Mouse (Mus musculus): Measurements from ENCODE around the gene Pcgf5.
"Not testable (repeated sequence)": the region's sequence is repeated elsewhere in the genome, so short reads cannot be mapped to it uniquely, and the experiment has no call there.

Gene Pcgf5

DNA sequence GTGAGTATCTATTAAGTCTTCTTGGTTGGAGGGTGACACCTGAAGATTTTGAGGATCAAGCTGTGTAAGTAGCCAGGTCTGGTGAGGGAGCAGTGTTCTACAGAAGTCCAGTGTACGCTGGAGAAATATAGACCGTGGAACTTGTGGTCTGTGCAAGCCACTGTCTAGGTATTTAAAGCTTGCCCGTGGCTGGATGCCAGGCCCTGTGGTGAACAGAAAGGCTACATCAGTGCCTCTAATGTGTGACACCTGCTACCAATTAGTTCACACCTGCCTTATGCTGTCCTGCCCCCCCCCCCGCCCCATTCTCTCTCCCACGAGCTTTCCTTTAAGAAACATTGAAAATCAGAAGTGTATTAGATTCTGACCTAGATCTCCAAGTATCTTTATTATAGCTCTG lies 40.4 kb downstream of the Pcgf5 start:
- DNase-seq: no peak

GRCm38 (mm10) chr19:36390714-36391113 lies 42.6 kb downstream of the Pcgf5 start:
- DNase-seq: no peak

GRCm38 (mm10) chr19:36398500-36398899 lies 50.4 kb downstream of the Pcgf5 start:
- DNase-seq: no peak

- DNase-seq: no peak
These were observed 60.4 kb downstream of the Pcgf5 start for GRCm38 (mm10) chr19:36408352-36409100.

GRCm38 (mm10) chr19:36409280-36409860 lies 61.3 kb downstream of the Pcgf5 start:
- DNase-seq: peak; percentile 99

DNA sequence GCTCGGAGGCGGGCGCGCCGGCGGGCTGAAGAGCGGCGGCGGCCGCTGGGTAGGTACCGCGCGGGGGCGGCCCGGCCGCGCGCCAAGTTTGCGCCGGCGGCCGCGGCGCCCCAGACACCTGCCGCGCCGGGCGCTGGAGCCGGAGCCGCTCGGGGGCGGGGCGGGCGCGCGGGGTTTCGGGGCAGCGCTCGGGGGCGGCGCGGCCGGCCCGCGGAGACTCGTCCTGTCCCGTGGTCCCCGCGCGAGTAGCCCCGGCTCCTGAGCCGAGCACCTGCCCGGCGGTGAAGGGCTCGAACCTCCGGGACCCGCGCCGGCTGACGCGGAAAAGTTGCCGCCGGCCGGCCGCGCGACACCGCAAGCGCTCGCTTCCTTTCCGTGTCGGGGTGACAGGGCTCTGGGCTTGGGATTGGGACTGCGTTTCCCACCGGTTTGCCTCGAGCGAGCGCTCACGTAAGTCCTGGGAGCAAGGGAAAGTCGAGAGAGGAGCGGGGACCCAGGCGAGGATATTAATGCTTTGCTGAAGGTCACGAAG lies 61.8 kb downstream of the Pcgf5 start:
- DNase-seq: no peak

DNA sequence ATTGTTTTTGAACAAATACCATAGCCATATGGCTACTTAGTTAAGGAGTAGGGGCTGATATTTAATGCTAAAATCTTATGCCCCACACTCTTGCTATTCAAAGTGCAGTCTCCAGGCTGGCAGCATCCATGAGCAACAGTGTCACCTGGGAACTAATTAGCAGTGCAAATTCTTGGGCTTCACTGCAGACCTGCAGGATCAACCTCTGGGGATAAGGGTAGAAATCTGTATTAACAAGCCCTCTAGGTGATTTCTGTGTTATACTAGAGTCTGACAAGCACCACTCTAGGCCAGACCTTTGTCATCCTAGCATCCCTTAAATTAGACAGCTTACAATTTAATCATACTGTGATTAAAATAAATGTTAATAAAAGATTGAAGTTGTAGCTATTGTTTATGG lies 71.8 kb downstream of the Pcgf5 start:
- no peak for DNase-seq

- DNase-seq: no peak
These were observed 79.2 kb downstream of the Pcgf5 start for GRCm38 (mm10) chr19:36427195-36427876.

DNA sequence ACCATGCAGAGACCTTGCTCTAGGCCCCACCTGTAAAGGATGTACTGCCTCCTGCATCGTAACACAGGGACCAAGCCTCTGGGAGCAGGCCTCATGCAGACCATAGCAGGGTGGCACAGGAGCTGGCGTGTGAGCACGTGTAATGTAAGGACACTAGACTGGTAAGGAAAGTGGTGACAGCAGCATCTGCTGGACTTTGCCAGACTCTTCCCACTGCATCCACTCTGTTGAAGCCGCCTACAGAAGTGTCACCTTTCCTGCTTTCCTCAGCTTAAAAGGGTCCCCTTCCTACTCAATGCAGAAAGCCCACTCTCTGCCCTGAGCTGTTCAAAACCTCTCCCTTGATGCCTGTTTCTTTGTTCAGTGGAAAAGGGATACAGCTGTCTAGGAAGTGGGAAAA lies 80.0 kb downstream of the Pcgf5 start:
- no peak for DNase-seq

- DNase-seq: no peak
These were observed 81.2 kb downstream of the Pcgf5 start for GRCm38 (mm10) chr19:36429354-36429753.

DNA sequence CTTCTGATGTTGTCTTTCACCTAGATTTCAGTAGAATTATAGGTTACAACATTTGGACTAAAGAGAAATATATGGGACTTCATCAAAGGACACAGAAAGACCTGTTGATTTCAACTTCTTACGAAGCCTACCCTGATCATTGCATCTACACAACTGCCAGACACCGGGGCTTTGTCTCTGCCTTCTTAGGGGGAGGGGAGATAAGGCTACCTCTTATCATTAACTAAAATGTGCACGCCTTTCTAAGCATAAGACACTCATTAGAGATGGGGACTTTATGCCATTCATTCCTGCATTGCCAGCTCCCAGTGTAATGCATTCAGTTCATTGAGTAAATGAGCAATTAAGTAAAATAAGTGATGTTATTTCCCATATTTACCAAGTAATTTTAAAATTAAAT lies 85.1 kb downstream of the Pcgf5 start:
- DNase-seq: no peak

DNA sequence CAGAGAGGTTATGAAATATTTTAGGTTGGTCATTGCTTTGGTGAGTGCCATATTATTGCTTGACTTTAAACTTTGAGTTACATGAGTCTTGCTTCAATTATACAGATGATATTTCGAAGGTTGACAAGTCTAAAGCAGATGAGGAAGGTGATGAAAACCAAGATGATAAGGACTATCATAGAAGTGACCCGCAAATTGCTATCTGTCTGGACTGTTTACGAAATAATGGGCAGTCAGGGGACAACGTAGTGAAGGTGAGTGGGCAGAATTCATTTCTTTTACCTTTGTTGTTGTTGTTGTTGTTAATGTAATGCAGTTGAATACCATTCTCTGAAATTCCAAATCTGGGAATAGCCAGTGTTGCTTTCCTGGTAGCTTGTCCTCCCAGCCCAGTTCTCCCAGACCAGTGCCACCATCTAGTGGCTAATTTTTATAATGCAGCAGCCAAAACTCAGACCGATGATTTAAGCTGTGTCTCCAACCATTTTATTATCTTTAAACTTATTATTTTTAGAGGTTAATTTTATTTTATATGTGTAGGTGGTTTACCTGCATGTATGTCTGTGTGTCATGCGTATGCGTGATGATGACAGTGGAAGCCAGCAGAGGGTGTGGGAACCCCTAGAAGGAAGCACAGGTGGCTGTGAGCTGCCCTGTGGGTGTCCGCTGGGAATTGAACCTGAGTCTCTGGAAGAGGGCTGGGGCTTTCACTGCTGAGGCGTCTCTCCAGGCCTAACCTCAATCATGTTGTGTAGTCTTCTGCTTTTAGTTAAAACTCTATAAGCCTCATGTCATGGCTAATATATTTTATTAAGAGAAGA lies 92.0 kb downstream of the Pcgf5 start:
- DNase-seq: peak; percentile 51 to 54

- no peak for DNase-seq
These were observed 103.0 kb downstream of the Pcgf5 start for GRCm38 (mm10) chr19:36450997-36451608.

DNA sequence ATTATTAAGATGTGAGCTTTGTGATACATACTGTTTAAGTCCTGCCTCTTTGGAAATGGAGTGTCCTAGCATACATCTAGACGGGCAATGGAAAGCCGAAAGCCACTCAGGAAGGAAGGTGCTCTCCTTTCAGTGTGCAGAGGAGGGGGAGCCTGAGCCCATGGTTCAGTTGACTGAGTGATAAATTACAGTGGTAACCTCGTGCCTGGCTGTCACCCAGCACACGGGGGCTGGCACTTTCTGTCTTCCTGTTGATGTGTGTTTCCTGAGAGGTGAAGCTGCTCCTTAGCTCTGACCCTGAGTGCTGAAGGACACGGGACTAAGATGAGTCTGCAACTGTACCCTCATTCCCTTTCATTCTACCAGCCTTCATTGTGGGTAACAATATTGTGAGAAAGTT lies 103.6 kb downstream of the Pcgf5 start:
- DNase-seq: no peak

GRCm38 (mm10) chr19:36452210-36452609 lies 104.1 kb downstream of the Pcgf5 start:
- not testable (repeated sequence) for DNase-seq

DNA sequence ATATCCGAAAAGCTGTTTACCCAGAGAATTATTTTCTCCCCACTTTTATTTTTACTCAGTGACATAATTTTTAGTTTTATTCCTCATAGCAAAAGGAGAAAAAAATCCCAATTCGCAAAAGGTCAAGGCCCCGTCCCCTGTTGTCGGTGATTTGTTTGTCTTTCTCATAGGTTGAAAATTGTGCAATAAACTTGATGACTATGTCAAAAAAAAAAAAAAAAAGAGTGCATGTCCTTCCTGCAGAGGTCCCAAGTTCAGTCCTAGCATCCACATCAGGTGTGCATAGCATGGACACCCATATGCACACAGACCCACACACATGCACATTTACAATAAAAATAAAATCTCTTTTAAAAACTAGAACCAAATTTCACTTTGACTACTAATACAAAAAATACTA lies 105.3 kb downstream of the Pcgf5 start:
- DNase-seq: no peak

DNA sequence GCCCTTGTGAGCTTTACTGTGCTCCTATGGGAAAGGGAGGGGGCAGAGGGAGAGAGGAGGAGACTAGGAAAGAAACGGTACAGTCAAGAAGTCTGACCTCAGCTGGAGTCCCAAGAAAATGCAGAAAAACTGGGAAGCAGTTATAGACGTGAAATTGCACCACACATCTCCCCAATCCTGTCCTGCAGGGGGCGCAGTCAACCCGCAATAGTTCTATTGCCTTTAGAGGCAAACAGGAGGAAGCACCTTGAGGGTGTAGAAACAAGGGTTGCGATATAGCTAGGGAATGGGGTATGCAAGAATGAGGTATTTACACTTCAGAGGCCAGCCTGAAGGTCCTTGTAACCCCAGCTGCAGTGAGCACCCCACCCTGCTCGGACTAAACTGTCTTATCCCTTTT lies 122.0 kb downstream of the Pcgf5 start:
- DNase-seq: peak; percentile 74 to 77

DNA sequence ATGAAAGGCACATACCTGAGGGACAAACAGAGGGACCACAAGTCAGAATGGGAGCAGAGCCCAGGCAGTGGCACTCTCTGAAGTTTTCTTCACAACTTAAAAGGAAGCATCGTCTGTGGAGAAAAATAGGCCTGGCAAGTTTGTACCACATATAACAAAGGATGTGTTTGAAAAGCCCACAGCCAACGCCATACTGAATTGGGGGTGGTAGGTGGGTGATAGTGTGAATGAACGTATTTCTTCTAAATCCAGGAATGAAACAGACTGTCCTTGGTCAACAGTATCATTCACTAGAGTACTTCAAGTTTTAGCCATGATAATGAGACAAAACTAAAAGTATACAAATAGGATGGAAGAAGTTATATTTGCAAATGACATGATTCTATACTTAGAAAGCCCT lies 123.2 kb downstream of the Pcgf5 start:
- DNase-seq: no peak

- DNase-seq: no peak
These were observed 128.5 kb downstream of the Pcgf5 start for GRCm38 (mm10) chr19:36476596-36476995.

GRCm38 (mm10) chr19:36477151-36477550 lies 129.0 kb downstream of the Pcgf5 start:
- no peak for DNase-seq

DNA sequence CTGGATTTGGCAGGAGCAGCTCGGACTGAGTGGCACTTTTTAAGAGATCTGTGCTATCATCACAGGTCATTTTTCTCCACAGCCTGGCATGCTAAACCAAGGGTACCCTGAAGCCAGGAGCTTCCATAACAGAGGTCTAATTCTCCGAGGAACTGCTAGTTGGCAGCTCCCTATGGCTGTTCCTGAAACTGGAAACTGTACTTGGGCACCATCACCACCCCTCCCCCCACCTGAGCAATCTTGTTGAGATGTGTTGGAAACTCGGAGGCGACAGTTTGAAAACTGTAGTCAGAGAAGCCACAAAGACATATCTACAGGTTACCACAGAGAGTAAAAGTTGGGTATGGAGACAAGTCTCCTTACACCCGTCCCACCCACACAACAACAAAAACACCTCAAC lies 129.6 kb downstream of the Pcgf5 start:
- no peak for DNase-seq

DNA sequence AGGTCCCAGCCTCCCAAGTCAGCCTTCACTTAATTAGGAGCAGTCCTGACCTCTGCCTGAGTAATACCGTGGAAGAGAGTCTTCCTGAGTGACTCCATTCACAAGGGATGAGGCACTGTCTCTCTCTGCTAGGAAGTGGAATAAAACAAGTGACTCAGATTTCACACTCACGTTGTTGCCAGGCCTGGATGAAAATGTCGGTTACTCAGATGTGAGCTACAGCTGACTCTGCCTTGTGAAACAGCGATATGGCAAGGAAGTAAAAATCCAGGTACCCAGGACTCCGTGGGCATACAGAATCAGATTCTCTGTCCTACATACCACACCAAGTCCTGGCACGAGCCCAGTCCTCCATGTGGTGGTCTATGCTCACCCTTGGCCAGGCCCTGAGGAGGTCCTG lies 142.8 kb downstream of the Pcgf5 start:
- no peak for DNase-seq

GRCm38 (mm10) chr19:36495555-36495954 lies 147.4 kb downstream of the Pcgf5 start:
- DNase-seq: no peak
